Mouse (Mus musculus) B cell, adult 2 months (primary cell): ENCODE results near the gene Olfr1491.

Experiments used
- DNase-seq, 2 experiments: peaks; one replicate each; pipeline ENCODE4 v3.0.0; 2022

Gene Olfr1491

DNA sequence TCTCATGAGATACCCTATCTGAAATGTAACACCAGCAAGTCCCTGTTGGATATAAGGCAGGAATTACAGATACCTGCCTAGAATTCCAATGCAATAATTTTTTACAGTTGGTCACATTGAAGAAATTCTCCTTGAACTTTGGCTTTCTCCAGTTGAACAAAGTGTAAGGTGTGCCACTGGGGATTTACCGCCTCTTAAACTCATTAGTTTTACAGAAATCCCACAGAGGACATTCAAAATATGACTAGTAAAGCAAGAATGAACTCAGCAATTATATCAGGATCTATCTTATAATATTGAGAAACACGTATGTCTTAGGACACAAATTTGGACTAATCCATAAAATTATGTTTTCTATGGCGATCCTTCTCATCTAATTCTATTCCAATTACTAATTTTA, at the start of gene Olfr1491:
Gene Olfr1491, plus strand, starts transcription at position 301 of the 400 bp plus-strand sequence.
- no peak for DNase-seq

DNA sequence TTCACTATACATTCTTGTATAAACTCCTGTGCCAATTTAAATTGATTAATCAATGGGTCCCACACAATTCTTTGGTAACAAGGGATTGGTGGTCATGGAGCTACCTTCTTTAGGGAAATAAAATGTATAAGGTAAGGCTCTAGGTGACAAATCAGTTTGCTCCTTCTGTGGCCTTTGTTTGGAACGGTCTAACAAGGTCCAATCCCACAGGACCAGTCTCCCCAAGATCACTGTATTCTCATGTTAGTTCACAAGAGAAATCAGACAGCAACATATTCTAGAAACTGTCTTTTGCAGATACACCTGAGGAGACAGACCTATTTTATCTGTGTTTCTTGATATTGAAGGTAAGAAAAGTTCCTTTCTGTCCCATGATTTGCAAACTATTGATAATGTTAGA, 46.3 kb upstream of the Olfr1491 start, which contains the start of gene Olfr1490:
Gene Olfr1490, plus strand, starts transcription at position 301 of the 400 bp plus-strand sequence.
- no peak for DNase-seq

DNA sequence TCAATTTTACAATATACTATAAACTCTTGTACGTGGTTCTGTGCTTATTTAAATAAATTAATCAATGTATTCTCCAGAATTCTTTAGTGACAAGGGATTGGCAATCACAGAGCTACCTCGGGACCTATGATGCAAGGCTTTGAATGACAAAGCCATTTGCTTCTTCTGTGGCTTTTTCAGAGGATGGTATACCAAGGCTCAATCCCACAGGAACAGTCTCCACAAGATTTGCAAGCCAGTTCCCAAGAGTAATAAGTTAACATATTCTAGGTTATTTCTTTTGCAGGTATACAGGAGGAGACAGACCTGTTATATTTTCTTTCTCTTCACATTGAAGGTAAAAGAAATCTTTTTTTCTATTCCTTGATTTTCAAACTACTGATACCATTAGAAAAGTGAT, 25.9 kb downstream of the Olfr1491 start, which contains the start of gene Olfr1493-ps1:
Gene Olfr1493-ps1, plus strand, starts transcription at position 301 of the 400 bp plus-strand sequence.
- no peak for DNase-seq

DNA sequence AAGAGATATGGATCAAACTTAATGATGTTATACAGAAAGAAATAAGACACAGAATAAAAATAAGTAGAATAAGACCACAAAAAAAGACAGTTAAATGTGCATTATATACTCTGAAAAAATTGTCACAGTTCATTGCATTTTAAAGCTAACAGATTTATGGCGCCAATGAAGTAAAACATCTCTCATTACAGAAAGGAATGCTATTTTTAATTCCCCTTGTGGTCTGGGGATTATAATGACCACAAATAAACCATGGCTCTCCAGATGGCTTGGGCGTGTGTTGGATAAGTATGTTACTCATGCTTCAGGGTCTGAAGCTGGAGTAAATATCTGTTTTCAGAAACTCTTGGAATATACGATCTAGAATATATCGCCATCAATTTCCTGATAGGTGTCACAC, 42.4 kb downstream of the Olfr1491 start, which contains the start of gene Olfr1494:
Gene Olfr1494, plus strand, starts transcription at position 301 of the 400 bp plus-strand sequence.
- no peak for DNase-seq

DNA sequence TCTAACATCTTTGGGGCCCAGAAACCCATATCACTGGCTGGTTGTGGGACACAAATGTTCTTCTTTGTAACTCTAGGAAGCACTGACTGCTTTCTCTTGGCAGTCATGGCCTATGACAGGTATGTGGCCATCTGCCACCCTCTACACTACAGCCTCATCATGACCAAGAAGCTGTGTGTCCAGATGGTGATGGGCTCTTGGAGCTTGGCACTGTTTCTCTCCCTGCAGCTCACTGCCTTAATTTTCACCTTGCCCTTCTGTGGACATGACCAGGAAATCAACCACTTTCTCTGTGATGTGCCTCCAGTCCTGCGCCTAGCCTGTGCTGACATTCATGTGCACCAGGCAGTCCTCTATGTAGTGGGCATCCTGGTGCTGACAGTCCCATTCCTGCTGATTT, 52.3 kb downstream of the Olfr1491 start:
- DNase-seq, result no peak
